Mouse (Mus musculus) olfactory bulb, adult 2 months (tissue): ENCODE measurements around the gene Tpm3. TPM values are rescaled to one million over a fixed set of nuclear protein-coding genes. Genes with fewer than 3 reads are reported as not detected.
"Not testable (repeated sequence)": the region's sequence is repeated elsewhere in the genome, so short reads cannot be mapped to it uniquely, and the experiment has no call there.

Experiments
- H3K27ac ChIP-seq: fragments of 200-500 bp; 2 replicates; pipeline ENCODE4 v1.5.1; 2012; ENCODE audit warnings: low read depth, low read length; ENCODE audit not compliant: insufficient read depth
- H3K4me1 ChIP-seq: fragments of 200-500 bp; 2 replicates; pipeline ENCODE4 v1.6.1; 2012; ENCODE audit warnings: low read length; ENCODE audit not compliant: control insufficient read depth, insufficient read depth
- H3K4me3 ChIP-seq: fragments of 200-500 bp; 2 replicates; pipeline ENCODE4 v1.5.1; 2012; ENCODE audit warnings: mild to moderate bottlenecking, low read depth, low read length, moderate library complexity; ENCODE audit not compliant: insufficient read depth
- CTCF ChIP-seq: fragments of 200-500 bp; IDR thresholded peaks from 2 replicates; pipeline ENCODE4 v1.5.1; 2012; ENCODE audit warnings: low read depth, mild to moderate bottlenecking, low read length, moderate library complexity; ENCODE audit not compliant: insufficient read depth
- POLR2A ChIP-seq: fragments of 200-500 bp; IDR thresholded peaks from 2 replicates; pipeline ENCODE4 v1.6.1; 2012; ENCODE audit warnings: mild to moderate bottlenecking, low read depth, low read length, moderate library complexity; ENCODE audit not compliant: insufficient read depth
- WGBS: fragments of 180-500 bp; shearing (Covaris S2); methylation state at CpG from one replicate; pipeline ENCODE4 v1.1.7; 2018; 5-methylcytosine and 5-hydroxymethylcytosine counted together
- polyA plus RNA-seq: library from polyadenylated mRNA; stranded (reverse); fragments of >200 nt; gene quantifications from 2 replicates; pipeline ENCODE4 v1.2.4, GENCODE M21; 2012; ENCODE audit warnings: low replicate concordance; ENCODE audit not compliant: missing spikeins, insufficient read depth, insufficient read length

Gene Tpm3
- polyA plus RNA-seq, 1 experiment, result 441 TPM

- no peak overlapping the region for H3K27ac ChIP-seq
- H3K4me1 ChIP-seq, result no peaks in the 10 kb centered on the region
- TF ChIP-seq CTCF (no peak), POLR2A (no peak)
- WGBS, result 86% methylated on average over 13 of the region's 13 CpGs
- no peak overlapping the region for H3K4me3 ChIP-seq
Measured at GRCm38 (mm10) chr3:90118132-90118790, 45.8 kb downstream of the Tpm3 start.

DNA sequence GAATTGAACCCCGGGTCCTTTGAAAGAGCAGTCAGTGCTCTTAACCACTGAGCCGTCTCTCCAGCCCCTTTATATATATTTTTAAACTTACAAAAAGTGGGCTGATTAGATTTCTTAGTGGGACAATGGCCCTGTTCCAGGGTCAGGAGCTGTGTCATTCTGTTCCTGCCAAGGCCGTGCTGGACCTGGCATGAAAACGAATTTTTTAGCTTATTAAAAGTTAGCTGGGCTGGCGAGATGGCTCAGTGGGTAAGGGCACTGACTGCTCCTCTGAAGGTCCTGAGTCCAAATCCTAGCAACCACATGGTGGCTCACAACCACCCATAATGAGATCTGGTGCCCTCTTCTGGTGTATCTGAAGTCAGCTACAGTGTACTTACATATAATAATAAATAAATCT lies 49.6 kb downstream of the Tpm3 start:
- H3K4me1 ChIP-seq, H3K27ac ChIP-seq, H3K4me3 ChIP-seq: not testable (repeated sequence)
- WGBS, result 52% methylated on average over 5 of the region's 5 CpGs

GRCm38 (mm10) chr3:90125710-90126109 lies 53.3 kb downstream of the Tpm3 start:
- no peak overlapping the region for H3K4me3 ChIP-seq
- WGBS, result 83% methylated on average over 5 of the region's 5 CpGs
- no peaks in the 10 kb centered on the region for H3K4me1 ChIP-seq
- H3K27ac ChIP-seq, result no peak overlapping the region
- TF ChIP-seq POLR2A, result no peak
- TF ChIP-seq CTCF, result no peak

GRCm38 (mm10) chr3:90127881-90128280 lies 55.4 kb downstream of the Tpm3 start:
- Histone ChIP-seq H3K4me1 (no peaks in the 10 kb centered on the region), H3K4me3 (no peak overlapping the region), H3K27ac (no peak overlapping the region)
- 96% methylated on average over 6 of the region's 6 CpGs for WGBS
- TF ChIP-seq POLR2A (no peak), CTCF (no peak)

DNA sequence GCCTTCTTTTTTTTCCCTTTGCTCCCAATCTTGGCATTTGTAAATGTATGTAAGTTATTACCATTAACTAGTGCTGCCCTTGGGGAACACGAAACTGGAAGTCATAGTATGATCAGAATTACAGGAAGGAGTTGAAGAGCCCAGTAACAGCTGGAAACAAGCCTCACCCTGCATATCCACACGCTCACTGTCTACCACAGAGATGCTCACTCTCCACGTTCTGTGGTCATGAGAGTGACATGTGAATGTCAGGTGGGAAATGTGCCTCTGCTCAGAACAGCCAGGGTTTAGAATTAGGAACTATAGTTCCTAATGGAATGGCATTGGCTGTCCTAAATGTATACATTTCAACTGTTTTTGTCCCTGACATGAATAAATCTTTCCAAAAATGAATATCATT lies 60.3 kb downstream of the Tpm3 start:
- no peaks in the 10 kb centered on the region for H3K4me1 ChIP-seq
- 87% methylated on average over 3 of the region's 3 CpGs for WGBS
- no peak overlapping the region for H3K4me3 ChIP-seq
- TF ChIP-seq POLR2A (no peak), CTCF (no peak)
- H3K27ac ChIP-seq, result no peak overlapping the region

- 89% methylated on average over 1 of the region's 1 CpGs for WGBS
- H3K4me1 ChIP-seq, result no peaks in the 10 kb centered on the region
- TF ChIP-seq POLR2A (no peak), CTCF (no peak)
- H3K27ac ChIP-seq, result no peak overlapping the region
- no peak overlapping the region for H3K4me3 ChIP-seq
Measured at GRCm38 (mm10) chr3:90133331-90133730, 60.9 kb downstream of the Tpm3 start.

DNA sequence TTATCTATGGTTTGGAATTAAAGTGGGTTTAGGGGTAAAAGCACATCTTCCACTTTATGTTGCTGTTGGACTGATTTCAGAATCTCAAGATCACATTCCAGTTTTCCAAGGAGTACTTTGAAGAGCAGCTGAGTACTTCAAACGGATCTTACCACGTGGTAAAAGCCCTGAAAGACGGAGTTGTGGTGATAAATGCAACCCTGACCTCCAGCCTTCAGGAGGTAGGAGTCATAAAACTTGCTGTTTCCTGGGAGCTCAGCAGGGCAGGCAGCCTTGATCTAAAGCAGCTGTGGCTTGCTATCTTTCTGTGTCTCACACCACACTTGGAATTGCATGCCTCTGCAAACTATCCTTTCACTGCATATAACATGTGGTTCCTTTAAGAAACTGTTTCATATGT lies 62.0 kb downstream of the Tpm3 start:
- Histone ChIP-seq H3K4me3 (no peak overlapping the region), H3K27ac (no peak overlapping the region), H3K4me1 (no peaks in the 10 kb centered on the region)
- 71% methylated on average over 3 of the region's 3 CpGs for WGBS
- no peak for TF ChIP-seq CTCF

GRCm38 (mm10) chr3:90134993-90135392 lies 62.5 kb downstream of the Tpm3 start:
- Histone ChIP-seq H3K4me3 (no peak overlapping the region), H3K4me1 (no peaks in the 10 kb centered on the region), H3K27ac (no peak overlapping the region)
- WGBS, result 86% methylated on average over 5 of the region's 5 CpGs
- TF ChIP-seq CTCF (no peak), POLR2A (no peak)

GRCm38 (mm10) chr3:90136660-90137059 lies 64.2 kb downstream of the Tpm3 start:
- Histone ChIP-seq H3K4me1 (no peaks in the 10 kb centered on the region), H3K27ac (no peak overlapping the region), H3K4me3 (no peak overlapping the region)
- TF ChIP-seq CTCF (no peak), POLR2A (no peak)
- WGBS, result 39% methylated on average over 13 of the region's 13 CpGs

- 62% methylated on average over 1 of the region's 1 CpGs for WGBS
- Histone ChIP-seq H3K4me1 (no peaks in the 10 kb centered on the region), H3K27ac (no peak overlapping the region), H3K4me3 (no peak overlapping the region)
- TF ChIP-seq POLR2A, result no peak
- no peak for TF ChIP-seq CTCF
Measured at GRCm38 (mm10) chr3:90137606-90138005, 65.2 kb downstream of the Tpm3 start.
